Mouse (Mus musculus) bone marrow, adult 2 months (tissue): ENCODE results near the gene Tbc1d1.

Experiments
- CTCF ChIP-seq: fragments of 200-500 bp; IDR thresholded peaks from 2 replicates; pipeline ENCODE4 v1.5.1; 2011; ENCODE audit warnings: low read length, control low read depth; ENCODE audit not compliant: control insufficient read depth, insufficient read depth
- POLR2A ChIP-seq: fragments of 200-500 bp; IDR thresholded peaks from 2 replicates; pipeline ENCODE4 v1.6.1; 2011; ENCODE audit warnings: low read depth, mild to moderate bottlenecking, control low read depth, low read length, borderline replicate concordance; ENCODE audit not compliant: control insufficient read depth

DNA sequence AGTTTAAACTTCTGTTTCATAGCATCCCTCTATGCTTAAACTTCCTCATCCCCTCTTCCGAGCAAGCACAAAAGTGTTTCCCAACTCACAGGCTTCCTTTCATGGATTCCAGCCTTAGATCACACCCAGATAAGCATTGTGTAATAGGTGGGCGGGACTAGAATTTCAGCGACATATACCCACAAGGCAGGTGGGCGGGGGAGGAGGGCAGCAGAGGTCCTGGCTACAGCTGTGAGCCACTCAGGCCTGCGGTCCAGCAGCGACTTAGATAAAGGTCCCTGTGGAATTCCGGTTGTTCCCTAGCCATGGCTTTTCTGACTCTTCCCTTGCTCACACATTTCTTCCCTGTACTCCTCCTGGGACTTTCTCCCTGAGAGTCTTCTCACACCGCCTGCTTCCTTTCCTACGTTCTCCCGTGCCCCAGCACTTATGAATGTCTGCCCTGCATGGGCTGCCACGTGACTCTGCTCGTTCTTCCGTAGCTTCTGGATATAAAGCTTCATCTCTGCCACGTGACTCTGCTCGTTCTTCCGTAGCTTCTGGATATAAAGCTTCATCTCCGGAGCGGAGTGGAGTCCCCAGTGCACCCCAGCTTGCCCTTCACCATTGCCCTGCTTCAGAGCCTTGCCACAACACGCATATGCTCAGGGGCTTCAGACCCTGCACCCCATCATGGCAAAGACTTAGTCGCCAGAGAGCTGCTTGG, 142.4 kb downstream of the Tbc1d1 start:
- TF ChIP-seq POLR2A, result no peak
- TF ChIP-seq CTCF, result no peak
